Mouse (Mus musculus): ENCODE data around the gene Plpp7.

DNA sequence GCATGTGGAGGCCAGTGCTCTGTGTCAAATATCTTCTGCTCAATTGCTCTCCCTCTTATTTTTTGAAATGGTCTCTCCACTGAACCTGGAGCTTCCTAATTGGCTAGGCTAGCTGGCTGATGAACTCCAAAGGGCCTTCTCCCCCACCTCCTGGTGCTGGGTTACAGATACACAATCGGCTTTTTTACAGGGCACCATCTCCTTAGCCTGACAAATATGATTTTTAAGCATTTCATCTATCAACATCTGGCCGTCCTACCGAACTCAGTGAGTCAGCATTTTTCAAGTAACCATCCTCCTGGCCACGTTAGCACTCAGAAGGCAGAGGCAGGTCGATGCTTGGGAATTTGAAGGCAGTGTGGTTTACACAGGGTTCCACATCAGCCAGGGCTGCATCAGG lies 49.3 kb downstream of the Plpp7 start:
- no peak for TF ChIP-seq CTCF (IDR thresholded peaks at IDR 0.05; ENCODE audit: low read depth, low read length)
- no peak for TF ChIP-seq POLR2A (IDR thresholded peaks at IDR 0.05; ENCODE audit: borderline replicate concordance, low read depth, low read length)

Measured in bone marrow macrophage, adult 2 months (primary cell).